Mouse (Mus musculus): ENCODE measurements around the gene Nr0b2. TPM values are rescaled to one million over a fixed set of nuclear protein-coding genes. Genes with fewer than 3 reads are reported as not detected.
A peak's percentile ranks its signal among the peaks of the same experiment; 100 is the strongest.

Gene Nr0b2
- polyA plus RNA-seq, 1 experiment from 2014 or later: 0.83 TPM

GRCm38 (mm10) chr4:133570066-133570466, 16.9 kb downstream of the Nr0b2 start:
- Histone ChIP-seq H3K36me3 (ENCODE audit: insufficient read depth, low read length) (no peaks in the 10 kb centered on the region), H3K4me3 (replicated peaks; ENCODE audit: low read depth, low read length) (no peak overlapping the region), H3K9me3 (replicated peaks; ENCODE audit: low read length) (no peaks in the 10 kb centered on the region), H3K4me2 (ENCODE audit: low read length) (peak overlapping the region; percentile 21; the same call in 1 of the 2 replicates), H3K27me3 (ENCODE audit: insufficient read depth, low read length) (no peaks in the 10 kb centered on the region), H3K4me1 (replicated peaks; ENCODE audit: insufficient read depth, low read length) (peaks cover 3% of the 10 kb centered on the region; the same call in 1 of the 2 replicates), H3K9ac (ENCODE audit: low read depth, low read length) (no peak overlapping the region), H3K27ac (peak overlapping the region; percentile 39)
- DNase-seq (ENCODE audit: low spot score) (peak; percentile 50), ATAC-seq (replicated peaks; ENCODE audit: low FRiP score, low read depth) (peak; percentile 69)
- 28% methylated on average over 10 of the region's 10 CpGs for WGBS
- no peak for TF ChIP-seq CTCF (IDR thresholded peaks at IDR 0.05; ENCODE audit: low read depth)

DNA sequence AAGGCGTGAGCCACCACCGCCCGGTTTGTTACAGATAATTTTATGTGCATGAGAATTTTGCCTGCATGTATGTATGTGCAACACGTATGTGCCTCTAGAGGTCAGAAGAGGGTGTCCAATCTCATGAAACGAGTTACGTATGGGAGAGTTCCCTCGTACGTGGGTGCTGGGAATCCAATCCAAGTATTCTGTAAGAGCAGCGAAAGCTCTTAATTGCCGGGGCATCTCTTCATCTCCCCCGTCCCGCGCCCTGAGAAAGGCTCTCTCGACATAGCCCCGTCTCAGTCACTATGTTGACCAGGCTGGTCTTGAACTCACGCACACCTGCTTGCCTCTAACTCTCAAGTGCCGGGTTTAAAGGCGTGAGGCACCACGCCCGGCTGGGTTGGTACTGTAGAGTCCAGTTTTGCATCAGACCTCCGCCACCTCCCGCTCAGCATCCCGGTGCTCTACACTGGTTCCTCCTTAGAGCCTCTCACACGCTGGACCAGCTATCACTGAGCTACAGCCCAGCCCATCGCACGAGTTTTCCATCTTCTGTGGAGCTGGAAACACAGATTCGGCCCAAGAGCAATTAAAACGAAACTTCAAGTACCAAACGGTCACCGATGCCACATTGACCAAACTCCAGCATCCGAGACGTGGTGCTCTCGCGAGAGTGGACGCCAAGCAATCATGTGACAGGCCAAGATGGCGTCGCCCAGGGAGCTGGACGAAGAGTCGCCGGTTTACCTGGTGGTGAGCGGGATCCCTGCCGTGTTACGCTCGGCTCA, 21.1 kb downstream of the Nr0b2 start, which contains the start of gene Gpatch3:
Gene Gpatch3, plus strand, starts transcription at position 676 of the 773 bp plus-strand sequence.
- Histone ChIP-seq H3K9ac (ENCODE audit: low read depth, low read length) (peak within 1 kb of the TSS; percentile 84), H3K27me3 (ENCODE audit: insufficient read depth, low read length) (no peaks in the 10 kb centered on the region), H3K4me3 (replicated peaks; ENCODE audit: low read depth, low read length) (peak within 1 kb of the TSS; percentile 71), H3K27ac (peak within 1 kb of the TSS; percentile 81), H3K36me3 (ENCODE audit: insufficient read depth, low read length) (peaks cover 14% of the 10 kb centered on the region; the same call in 1 of the 2 replicates), H3K9me3 (replicated peaks; ENCODE audit: low read length) (no peaks in the 10 kb centered on the region), H3K4me1 (replicated peaks; ENCODE audit: insufficient read depth, low read length) (peaks cover 7% of the 10 kb centered on the region; the same call in 1 of the 2 replicates), H3K4me2 (ENCODE audit: low read length) (peak within 1 kb of the TSS; percentile 87)
- DNase-seq (ENCODE audit: low spot score) (peak; percentile 95), ATAC-seq (replicated peaks; ENCODE audit: low FRiP score, low read depth) (peak; percentile 90)
- TF ChIP-seq CTCF (IDR thresholded peaks at IDR 0.05; ENCODE audit: low read depth): no peak; the same call in 1 of the 2 replicates
- WGBS: 8% methylated on average over 44 of the region's 44 CpGs

DNA sequence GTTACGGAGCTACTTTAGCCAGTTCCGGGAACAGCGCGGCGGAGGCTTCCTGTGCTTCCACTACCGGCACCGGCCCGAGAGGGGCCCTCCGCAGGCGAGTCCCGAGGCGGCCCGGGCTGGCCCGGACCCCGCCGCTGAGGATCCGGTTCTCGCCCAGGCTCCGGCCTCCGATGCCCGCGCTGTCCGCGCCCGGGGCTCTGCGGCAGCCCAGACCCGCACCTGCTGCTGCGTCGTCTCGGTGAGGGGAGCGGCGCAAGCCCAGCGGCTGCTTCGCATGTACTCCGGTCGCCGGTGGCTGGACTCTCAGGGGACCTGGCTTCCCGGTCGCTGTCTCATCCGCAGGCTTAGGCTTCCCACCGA, 21.6 kb downstream of the Nr0b2 start:
- 2% methylated on average over 39 of the region's 41 CpGs for WGBS
- no peak for TF ChIP-seq CTCF (IDR thresholded peaks at IDR 0.05; ENCODE audit: low read depth)
- H3K4me1 ChIP-seq (replicated peaks; ENCODE audit: insufficient read depth, low read length): peaks cover 7% of the 10 kb centered on the region; the same call in 1 of the 2 replicates
- H3K27me3 ChIP-seq (ENCODE audit: insufficient read depth, low read length): no peaks in the 10 kb centered on the region
- H3K9me3 ChIP-seq (replicated peaks; ENCODE audit: low read length): no peaks in the 10 kb centered on the region
- H3K4me2 ChIP-seq (ENCODE audit: low read length): peak overlapping the region; percentile 87
- DNase-seq (ENCODE audit: low spot score) (no peak), ATAC-seq (replicated peaks; ENCODE audit: low FRiP score, low read depth) (peak; percentile 31)
- H3K27ac ChIP-seq: peak overlapping the region; percentile 81; the same call in 1 of the 2 replicates
- H3K36me3 ChIP-seq (ENCODE audit: insufficient read depth, low read length): peaks cover 19% of the 10 kb centered on the region
- peak overlapping the region; percentile 84 for H3K9ac ChIP-seq (ENCODE audit: low read depth, low read length)
- peak overlapping the region; percentile 71 for H3K4me3 ChIP-seq (replicated peaks; ENCODE audit: low read depth, low read length)

GRCm38 (mm10) chr4:133577983-133578382, 24.8 kb downstream of the Nr0b2 start:
- Histone ChIP-seq H3K9ac (ENCODE audit: low read depth, low read length) (no peak overlapping the region), H3K4me3 (replicated peaks; ENCODE audit: low read depth, low read length) (no peak overlapping the region), H3K4me2 (ENCODE audit: low read length) (no peak overlapping the region), H3K27ac (no peak overlapping the region), H3K4me1 (replicated peaks; ENCODE audit: insufficient read depth, low read length) (peaks cover 7% of the 10 kb centered on the region; the same call in 1 of the 2 replicates), H3K9me3 (replicated peaks; ENCODE audit: low read length) (no peaks in the 10 kb centered on the region), H3K36me3 (ENCODE audit: insufficient read depth, low read length) (peaks cover 31% of the 10 kb centered on the region), H3K27me3 (ENCODE audit: insufficient read depth, low read length) (no peaks in the 10 kb centered on the region)
- no peak for TF ChIP-seq CTCF (IDR thresholded peaks at IDR 0.05; ENCODE audit: low read depth)
- WGBS: 69% methylated on average over 12 of the region's 12 CpGs
- DNase-seq (ENCODE audit: low spot score): no peak
- no peak for ATAC-seq (replicated peaks; ENCODE audit: low FRiP score, low read depth)

- H3K36me3 ChIP-seq (ENCODE audit: insufficient read depth, low read length): peaks cover 38% of the 10 kb centered on the region
Observed at GRCm38 (mm10) chr4:133583690-133584058, 30.5 kb downstream of the Nr0b2 start.

GRCm38 (mm10) chr4:133584059-133584951, 31.1 kb downstream of the Nr0b2 start, which contains the start of gene Gpn2:
Gene Gpn2, plus strand, starts transcription at chr4:133584362.
- peak within 1 kb of the TSS; percentile 85 for H3K27ac ChIP-seq
- ATAC-seq (replicated peaks; ENCODE audit: low FRiP score, low read depth) (peak; percentile 89), DNase-seq (ENCODE audit: low spot score) (peak; percentile 93)
- H3K27me3 ChIP-seq (ENCODE audit: insufficient read depth, low read length): no peaks in the 10 kb centered on the region
- peak within 1 kb of the TSS; percentile 99 for H3K4me2 ChIP-seq (ENCODE audit: low read length)
- H3K36me3 ChIP-seq (ENCODE audit: insufficient read depth, low read length): peaks cover 37% of the 10 kb centered on the region
- peaks cover 12% of the 10 kb centered on the region for H3K4me1 ChIP-seq (replicated peaks; ENCODE audit: insufficient read depth, low read length)
- WGBS: 2% methylated on average over 65 of the region's 65 CpGs
- peak within 1 kb of the TSS; percentile 77 for H3K9ac ChIP-seq (ENCODE audit: low read depth, low read length)
- H3K4me3 ChIP-seq (replicated peaks; ENCODE audit: low read depth, low read length): peak within 1 kb of the TSS; percentile 74
- no peaks in the 10 kb centered on the region for H3K9me3 ChIP-seq (replicated peaks; ENCODE audit: low read length)
- TF ChIP-seq CTCF (IDR thresholded peaks at IDR 0.05; ENCODE audit: low read depth): no peak

More at GRCm38 (mm10) chr4:133583690-133584058, 30.5 kb downstream of the Nr0b2 start:
- 62% methylated on average over 6 of the region's 6 CpGs for WGBS
- H3K4me3 ChIP-seq (replicated peaks; ENCODE audit: low read depth, low read length): peak overlapping the region; percentile 74
- no peaks in the 10 kb centered on the region for H3K9me3 ChIP-seq (replicated peaks; ENCODE audit: low read length)
- ATAC-seq (replicated peaks; ENCODE audit: low FRiP score, low read depth) (peak; percentile 65; the same call in 1 of the 2 replicates), DNase-seq (ENCODE audit: low spot score) (no peak)
- peaks cover 12% of the 10 kb centered on the region for H3K4me1 ChIP-seq (replicated peaks; ENCODE audit: insufficient read depth, low read length)
- H3K9ac ChIP-seq (ENCODE audit: low read depth, low read length): peak overlapping the region; percentile 77
- H3K4me2 ChIP-seq (ENCODE audit: low read length): peak overlapping the region; percentile 99
- TF ChIP-seq CTCF (IDR thresholded peaks at IDR 0.05; ENCODE audit: low read depth): no peak
- H3K27ac ChIP-seq: peak overlapping the region; percentile 85
- no peaks in the 10 kb centered on the region for H3K27me3 ChIP-seq (ENCODE audit: insufficient read depth, low read length)
